Mouse (Mus musculus): ENCODE results near the gene Bicc1. TPM values are rescaled to one million over a fixed set of nuclear protein-coding genes. Genes with fewer than 3 reads are reported as not detected.

Bicc1 gene
- total and polyA plus RNA-seq, 3 experiments: 0.16 TPM; not detected in 2

DNA sequence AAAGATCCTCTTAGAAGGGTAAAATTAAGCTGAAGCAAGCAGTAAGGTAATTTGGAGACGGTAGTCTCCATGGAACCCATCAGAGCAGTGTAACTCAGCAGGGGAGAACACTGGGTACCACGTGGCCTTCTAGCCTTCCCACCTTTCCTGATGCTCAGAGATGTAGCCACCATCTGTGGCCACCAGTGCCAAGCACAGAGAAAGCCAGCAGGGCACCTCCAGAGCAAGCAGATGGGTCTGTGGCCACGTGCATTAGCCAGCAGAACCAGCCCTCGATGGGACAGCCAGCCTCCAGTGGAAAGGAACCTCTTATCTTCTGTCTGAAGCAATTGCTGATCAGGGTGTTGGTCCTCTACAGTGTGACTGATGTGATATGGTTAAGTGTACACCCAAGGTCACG is 172.1 kb downstream of the Bicc1 start:
- H3K27me3 ChIP-seq (ENCODE audit: insufficient read depth, low read length): no peaks in the 10 kb centered on the region
- H3K9me3 ChIP-seq (replicated peaks): peaks cover 31% of the 10 kb centered on the region
- DNase-seq (ENCODE audit: low spot score) (no peak), ATAC-seq (ENCODE audit: extremely low read depth, insufficient number of reproducible peaks, low FRiP score, poor library complexity, severe bottlenecking) (no peak)
- no peaks in the 10 kb centered on the region for H3K36me3 ChIP-seq (replicated peaks)
- H3K4me1 ChIP-seq (ENCODE audit: insufficient read depth, low read depth, low read length): no peaks in the 10 kb centered on the region
- TF ChIP-seq POLR2AphosphoS5 (IDR thresholded peaks at IDR 0.05; ENCODE audit: insufficient replicate concordance, low read depth, low read length): no peak
- no peak for TF ChIP-seq CTCF (IDR thresholded peaks at IDR 0.05; ENCODE audit: low read depth, low read length)
- TF ChIP-seq GATA2 (IDR thresholded peaks at IDR 0.05; ENCODE audit: borderline replicate concordance, low read depth, low read length): no peak
- TF ChIP-seq GATA1 (IDR thresholded peaks at IDR 0.05; ENCODE audit: borderline replicate concordance, low read length): no peak
- TF ChIP-seq TAL1 (conservative IDR thresholded peaks at IDR 0.05; ENCODE audit: low read depth, low read length): no peak
- no peak overlapping the region for H3K4me3 ChIP-seq (ENCODE audit: low read depth, low read length)

DNA sequence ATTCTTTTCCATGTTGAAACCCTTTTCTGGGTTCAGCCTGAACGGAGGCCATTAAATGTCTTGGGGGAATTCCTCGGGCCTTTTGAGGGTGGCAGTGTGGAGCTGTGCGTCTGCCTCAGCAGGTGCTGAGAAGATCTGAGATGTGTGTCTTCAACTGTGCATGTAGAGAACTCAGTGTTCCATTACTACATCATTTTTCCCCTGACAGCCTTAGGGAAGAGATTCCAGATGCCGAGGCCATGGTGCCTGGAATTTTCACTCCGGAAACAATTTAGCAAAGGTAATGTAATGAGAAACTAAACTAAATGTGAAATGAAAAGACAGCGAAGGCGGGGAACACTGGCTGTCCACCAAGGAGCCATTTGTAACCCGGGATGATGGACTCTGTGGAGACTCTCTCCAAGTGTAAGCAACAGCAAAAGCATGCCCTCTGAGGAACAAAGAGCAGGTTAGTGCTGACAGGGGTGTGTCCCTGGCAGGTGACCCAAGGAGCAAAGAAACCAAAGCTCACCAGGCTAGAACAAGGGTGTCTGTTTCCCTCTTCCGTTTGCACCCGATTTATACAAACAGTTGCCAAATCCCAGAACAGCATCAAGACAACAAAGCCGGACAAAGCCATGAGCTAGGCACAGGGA is 176.3 kb downstream of the Bicc1 start:
- Histone ChIP-seq H3K4me3 (ENCODE audit: low read depth, low read length) (no peak overlapping the region), H3K36me3 (replicated peaks) (no peaks in the 10 kb centered on the region), H3K27me3 (ENCODE audit: insufficient read depth, low read length) (no peaks in the 10 kb centered on the region), H3K4me1 (ENCODE audit: insufficient read depth, low read depth, low read length) (no peaks in the 10 kb centered on the region), H3K9me3 (replicated peaks) (peaks cover 50% of the 10 kb centered on the region)
- no peak for TF ChIP-seq CTCF (IDR thresholded peaks at IDR 0.05; ENCODE audit: low read depth, low read length)
- no peak for TF ChIP-seq GATA1 (IDR thresholded peaks at IDR 0.05; ENCODE audit: borderline replicate concordance, low read length)
- TF ChIP-seq POLR2AphosphoS5 (IDR thresholded peaks at IDR 0.05; ENCODE audit: insufficient replicate concordance, low read depth, low read length): no peak
- TF ChIP-seq TAL1 (conservative IDR thresholded peaks at IDR 0.05; ENCODE audit: low read depth, low read length): no peak
- no peak for TF ChIP-seq GATA2 (IDR thresholded peaks at IDR 0.05; ENCODE audit: borderline replicate concordance, low read depth, low read length)
- ATAC-seq (ENCODE audit: extremely low read depth, insufficient number of reproducible peaks, low FRiP score, poor library complexity, severe bottlenecking) (no peak), DNase-seq (ENCODE audit: low spot score) (no peak)

DNA sequence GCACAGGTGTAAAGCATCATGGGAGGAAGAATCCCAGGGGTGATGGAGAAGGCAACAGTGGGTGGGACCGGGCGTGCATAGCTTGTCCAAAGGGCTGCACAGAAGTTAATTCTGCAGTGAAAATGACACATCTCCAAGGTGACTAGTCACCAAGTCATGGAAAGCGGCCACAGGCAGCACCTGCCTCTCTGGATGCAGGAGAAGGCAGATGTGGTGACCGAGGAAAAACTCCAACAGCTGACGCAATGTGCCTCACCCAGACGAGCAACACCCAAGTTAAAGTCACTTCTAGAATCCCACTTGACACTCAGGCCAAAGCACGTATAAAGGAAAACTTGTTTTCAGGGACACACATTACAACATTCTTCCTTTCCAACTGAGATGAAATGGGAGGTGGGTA is 177.3 kb downstream of the Bicc1 start:
- no peak for TF ChIP-seq TAL1 (conservative IDR thresholded peaks at IDR 0.05; ENCODE audit: low read depth, low read length)
- TF ChIP-seq GATA1 (IDR thresholded peaks at IDR 0.05; ENCODE audit: borderline replicate concordance, low read length): no peak
- no peak for TF ChIP-seq GATA2 (IDR thresholded peaks at IDR 0.05; ENCODE audit: borderline replicate concordance, low read depth, low read length)
- no peak for TF ChIP-seq CTCF (IDR thresholded peaks at IDR 0.05; ENCODE audit: low read depth, low read length)
- no peak for TF ChIP-seq POLR2AphosphoS5 (IDR thresholded peaks at IDR 0.05; ENCODE audit: insufficient replicate concordance, low read depth, low read length)
- Histone ChIP-seq H3K4me1 (ENCODE audit: insufficient read depth, low read depth, low read length) (no peaks in the 10 kb centered on the region), H3K9me3 (replicated peaks) (peaks cover 48% of the 10 kb centered on the region), H3K27me3 (ENCODE audit: insufficient read depth, low read length) (no peaks in the 10 kb centered on the region), H3K4me3 (ENCODE audit: low read depth, low read length) (no peak overlapping the region), H3K36me3 (replicated peaks) (no peaks in the 10 kb centered on the region)
- DNase-seq (ENCODE audit: low spot score): no peak
- no peak for ATAC-seq (ENCODE audit: extremely low read depth, insufficient number of reproducible peaks, low FRiP score, poor library complexity, severe bottlenecking)

DNA sequence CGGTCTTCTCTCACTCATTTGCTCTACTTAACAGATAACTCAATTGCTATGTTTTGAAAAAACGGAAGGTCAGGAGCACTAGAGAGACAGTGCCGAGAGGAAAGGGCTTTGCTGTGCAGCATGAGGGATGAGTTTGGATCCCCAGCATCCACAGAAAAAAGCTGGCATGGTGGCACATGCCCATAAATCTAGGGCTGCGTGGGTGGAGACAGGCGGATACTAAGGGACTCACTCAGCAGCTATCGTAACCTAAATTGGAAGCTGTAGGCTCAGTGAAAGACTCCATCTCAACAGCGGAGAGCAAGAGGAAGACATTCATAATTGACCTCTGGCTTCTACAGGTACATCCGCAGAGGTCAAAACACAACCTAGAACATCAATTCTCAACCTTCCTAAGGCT is 179.8 kb downstream of the Bicc1 start:
- no peak for ATAC-seq (ENCODE audit: extremely low read depth, insufficient number of reproducible peaks, low FRiP score, poor library complexity, severe bottlenecking)
- TF ChIP-seq GATA2 (IDR thresholded peaks at IDR 0.05; ENCODE audit: borderline replicate concordance, low read depth, low read length) (no peak), CTCF (IDR thresholded peaks at IDR 0.05; ENCODE audit: low read depth, low read length) (no peak), TAL1 (conservative IDR thresholded peaks at IDR 0.05; ENCODE audit: low read depth, low read length) (no peak), POLR2AphosphoS5 (IDR thresholded peaks at IDR 0.05; ENCODE audit: insufficient replicate concordance, low read depth, low read length) (no peak), GATA1 (IDR thresholded peaks at IDR 0.05; ENCODE audit: borderline replicate concordance, low read length) (no peak)
- no peaks in the 10 kb centered on the region for H3K27me3 ChIP-seq (ENCODE audit: insufficient read depth, low read length)
- H3K4me1 ChIP-seq (ENCODE audit: insufficient read depth, low read depth, low read length): no peaks in the 10 kb centered on the region
- H3K4me3 ChIP-seq (ENCODE audit: low read depth, low read length): no peak overlapping the region
- H3K9me3 ChIP-seq (replicated peaks): peaks cover 63% of the 10 kb centered on the region
- H3K36me3 ChIP-seq (replicated peaks): no peaks in the 10 kb centered on the region
- DNase-seq (ENCODE audit: low spot score): no peak

DNA sequence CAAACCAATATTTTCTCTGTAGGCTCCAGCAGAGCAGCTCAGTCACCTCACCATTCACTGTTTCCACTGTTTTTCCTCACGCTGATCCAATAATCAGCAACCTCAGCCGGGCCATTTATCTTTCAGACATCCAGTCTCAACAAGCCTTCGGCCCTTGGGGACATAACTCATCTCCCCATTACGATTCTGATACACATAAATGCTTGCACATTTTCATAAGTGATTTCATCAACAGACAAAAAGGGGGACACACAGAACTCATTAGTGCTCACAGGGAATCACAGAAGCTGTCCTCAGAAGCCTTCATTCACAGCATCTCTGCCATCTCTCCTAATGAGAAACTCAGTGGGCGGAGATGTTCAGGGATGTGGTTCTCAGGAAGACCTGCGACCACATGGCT is 182.4 kb downstream of the Bicc1 start:
- no peak for TF ChIP-seq POLR2AphosphoS5 (IDR thresholded peaks at IDR 0.05; ENCODE audit: insufficient replicate concordance, low read depth, low read length)
- no peak for TF ChIP-seq CTCF (IDR thresholded peaks at IDR 0.05; ENCODE audit: low read depth, low read length)
- TF ChIP-seq GATA1 (IDR thresholded peaks at IDR 0.05; ENCODE audit: borderline replicate concordance, low read length): no peak
- TF ChIP-seq GATA2 (IDR thresholded peaks at IDR 0.05; ENCODE audit: borderline replicate concordance, low read depth, low read length): no peak
- no peak for TF ChIP-seq TAL1 (conservative IDR thresholded peaks at IDR 0.05; ENCODE audit: low read depth, low read length)
- no peaks in the 10 kb centered on the region for H3K36me3 ChIP-seq (replicated peaks)
- H3K4me1 ChIP-seq (ENCODE audit: insufficient read depth, low read depth, low read length): no peaks in the 10 kb centered on the region
- no peak overlapping the region for H3K4me3 ChIP-seq (ENCODE audit: low read depth, low read length)
- H3K27me3 ChIP-seq (ENCODE audit: insufficient read depth, low read length): no peaks in the 10 kb centered on the region
- ATAC-seq (ENCODE audit: extremely low read depth, insufficient number of reproducible peaks, low FRiP score, poor library complexity, severe bottlenecking): no peak
- H3K9me3 ChIP-seq (replicated peaks): peaks cover 67% of the 10 kb centered on the region
- no peak for DNase-seq (ENCODE audit: low spot score)

DNA sequence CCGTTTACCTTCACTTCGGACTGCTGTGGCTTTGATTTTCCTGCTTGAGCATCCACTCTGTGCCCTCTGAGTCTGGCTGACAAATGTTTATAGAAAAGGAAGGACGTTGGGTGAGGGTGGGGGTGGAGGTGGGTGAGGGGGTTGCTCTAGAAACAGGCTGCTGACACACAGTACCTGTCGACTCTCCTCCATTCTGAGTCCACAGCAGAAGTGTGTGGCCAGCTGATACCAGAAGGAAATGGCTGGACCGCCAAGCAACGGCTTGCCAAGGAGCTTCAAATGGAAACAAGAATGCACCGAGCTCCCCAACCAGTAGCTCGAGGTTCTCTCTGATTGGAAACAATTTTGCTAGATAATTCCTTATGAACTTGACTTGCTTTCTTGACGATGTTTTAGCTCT is 182.9 kb downstream of the Bicc1 start:
- H3K9me3 ChIP-seq (replicated peaks): peaks cover 66% of the 10 kb centered on the region
- DNase-seq (ENCODE audit: low spot score) (no peak), ATAC-seq (ENCODE audit: extremely low read depth, insufficient number of reproducible peaks, low FRiP score, poor library complexity, severe bottlenecking) (no peak)
- no peak overlapping the region for H3K4me3 ChIP-seq (ENCODE audit: low read depth, low read length)
- TF ChIP-seq POLR2AphosphoS5 (IDR thresholded peaks at IDR 0.05; ENCODE audit: insufficient replicate concordance, low read depth, low read length): no peak
- no peak for TF ChIP-seq GATA1 (IDR thresholded peaks at IDR 0.05; ENCODE audit: borderline replicate concordance, low read length)
- no peak for TF ChIP-seq TAL1 (conservative IDR thresholded peaks at IDR 0.05; ENCODE audit: low read depth, low read length)
- no peak for TF ChIP-seq GATA2 (IDR thresholded peaks at IDR 0.05; ENCODE audit: borderline replicate concordance, low read depth, low read length)
- no peak for TF ChIP-seq CTCF (IDR thresholded peaks at IDR 0.05; ENCODE audit: low read depth, low read length)
- no peaks in the 10 kb centered on the region for H3K36me3 ChIP-seq (replicated peaks)
- no peaks in the 10 kb centered on the region for H3K4me1 ChIP-seq (ENCODE audit: insufficient read depth, low read depth, low read length)
- no peaks in the 10 kb centered on the region for H3K27me3 ChIP-seq (ENCODE audit: insufficient read depth, low read length)

All from G1E (cell line).